Mouse (Mus musculus) testis, adult 2 months (tissue): ENCODE data around the gene Tiam1.

Experiments used
- CTCF ChIP-seq: fragments of 200-500 bp; IDR thresholded peaks from 2 replicates; pipeline ENCODE4 v1.5.1; 2012; ENCODE audit warnings: low read depth, mild to moderate bottlenecking, inconsistent platforms, low read length, moderate library complexity; ENCODE audit not compliant: control insufficient read depth, insufficient read depth, insufficient replicate concordance
- POLR2A ChIP-seq: fragments of 200-500 bp; IDR thresholded peaks from 2 replicates; pipeline ENCODE4 v1.6.1; 2012; ENCODE audit warnings: low read depth, mild to moderate bottlenecking, inconsistent platforms, low read length, moderate library complexity; ENCODE audit not compliant: control insufficient read depth

GRCm38 (mm10) chr16:90091906-90092305, 51.7 kb downstream of the Tiam1 start:
- TF ChIP-seq CTCF, result no peak
- TF ChIP-seq POLR2A, result no peak
